Mouse (Mus musculus) olfactory bulb, adult 2 months (tissue): Measurements from ENCODE around the gene Fktn. TPM values are rescaled to one million over a fixed set of nuclear protein-coding genes. Genes with fewer than 3 reads are reported as not detected.
"Not testable (repeated sequence)": the region's sequence is repeated elsewhere in the genome, so short reads cannot be mapped to it uniquely, and the experiment has no call there.

Source experiments
- H3K27ac ChIP-seq: fragments of 200-500 bp; 2 replicates; pipeline ENCODE4 v1.5.1; 2012; ENCODE audit warnings: low read depth, low read length; ENCODE audit not compliant: insufficient read depth
- H3K4me1 ChIP-seq: fragments of 200-500 bp; 2 replicates; pipeline ENCODE4 v1.6.1; 2012; ENCODE audit warnings: low read length; ENCODE audit not compliant: control insufficient read depth, insufficient read depth
- H3K4me3 ChIP-seq: fragments of 200-500 bp; 2 replicates; pipeline ENCODE4 v1.5.1; 2012; ENCODE audit warnings: mild to moderate bottlenecking, low read depth, low read length, moderate library complexity; ENCODE audit not compliant: insufficient read depth
- CTCF ChIP-seq: fragments of 200-500 bp; IDR thresholded peaks from 2 replicates; pipeline ENCODE4 v1.5.1; 2012; ENCODE audit warnings: low read depth, mild to moderate bottlenecking, low read length, moderate library complexity; ENCODE audit not compliant: insufficient read depth
- POLR2A ChIP-seq: fragments of 200-500 bp; IDR thresholded peaks from 2 replicates; pipeline ENCODE4 v1.6.1; 2012; ENCODE audit warnings: mild to moderate bottlenecking, low read depth, low read length, moderate library complexity; ENCODE audit not compliant: insufficient read depth
- WGBS: fragments of 180-500 bp; shearing (Covaris S2); methylation state at CpG from one replicate; pipeline ENCODE4 v1.1.7; 2018; 5-methylcytosine and 5-hydroxymethylcytosine counted together
- polyA plus RNA-seq: library from polyadenylated mRNA; stranded (reverse); fragments of >200 nt; gene quantifications from 2 replicates; pipeline ENCODE4 v1.2.4, GENCODE M21; 2012; ENCODE audit warnings: low replicate concordance; ENCODE audit not compliant: missing spikeins, insufficient read depth, insufficient read length

Fktn gene
- polyA plus RNA-seq, 1 experiment: not detected

DNA sequence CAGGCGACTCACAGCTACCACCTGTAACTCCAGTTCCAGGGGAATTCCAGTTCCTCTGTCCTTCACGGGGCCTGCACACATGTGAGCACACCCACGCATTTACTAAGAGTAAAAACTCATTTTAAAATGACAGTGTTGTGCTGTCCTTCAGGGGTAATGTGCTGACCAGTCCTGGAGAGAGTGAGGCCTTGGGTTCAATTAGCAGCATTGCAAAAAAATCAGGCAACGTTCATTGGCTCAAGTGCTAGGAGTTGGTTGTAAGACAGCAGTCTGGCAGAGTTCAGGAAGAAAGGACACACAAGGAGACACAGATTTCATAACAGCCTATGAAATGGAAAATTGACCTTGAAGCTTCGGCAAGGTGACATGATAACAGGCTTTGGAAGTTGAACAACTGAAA is 4.5 kb downstream of the Fktn start:
- no peak for TF ChIP-seq POLR2A
- no peak for TF ChIP-seq CTCF
- Histone ChIP-seq H3K4me1 (peaks cover 2% of the 10 kb centered on the region; the same call in 1 of the 2 replicates), H3K27ac (no peak overlapping the region), H3K4me3 (no peak overlapping the region)
- whole genome bisulfite sequencing: 83% methylated on average over 5 of the region's 5 CpGs

DNA sequence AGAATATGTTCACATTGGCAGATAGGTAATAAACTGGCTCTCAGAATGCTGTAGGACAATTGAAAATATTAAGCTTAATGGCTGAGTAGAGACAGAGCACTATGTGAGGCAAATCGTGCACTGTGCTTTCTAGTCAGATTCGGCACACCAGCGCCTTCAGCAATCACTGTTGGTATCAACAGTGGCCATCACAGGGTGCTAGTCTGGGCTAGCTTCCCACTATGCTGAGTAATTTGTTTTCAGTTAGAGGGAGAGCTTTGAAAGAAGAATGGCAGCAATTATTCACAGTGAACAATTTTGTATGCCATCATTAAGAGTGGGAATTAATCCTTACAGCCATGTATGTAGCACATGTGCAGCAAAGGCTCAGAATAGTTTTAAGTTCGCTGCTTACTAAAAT is 8.7 kb downstream of the Fktn start:
- H3K4me3 ChIP-seq: no peak overlapping the region
- no peak overlapping the region for H3K27ac ChIP-seq
- no peak for TF ChIP-seq CTCF
- TF ChIP-seq POLR2A: no peak
- H3K4me1 ChIP-seq: no peaks in the 10 kb centered on the region
- WGBS: 36% methylated on average over 4 of the region's 4 CpGs

DNA sequence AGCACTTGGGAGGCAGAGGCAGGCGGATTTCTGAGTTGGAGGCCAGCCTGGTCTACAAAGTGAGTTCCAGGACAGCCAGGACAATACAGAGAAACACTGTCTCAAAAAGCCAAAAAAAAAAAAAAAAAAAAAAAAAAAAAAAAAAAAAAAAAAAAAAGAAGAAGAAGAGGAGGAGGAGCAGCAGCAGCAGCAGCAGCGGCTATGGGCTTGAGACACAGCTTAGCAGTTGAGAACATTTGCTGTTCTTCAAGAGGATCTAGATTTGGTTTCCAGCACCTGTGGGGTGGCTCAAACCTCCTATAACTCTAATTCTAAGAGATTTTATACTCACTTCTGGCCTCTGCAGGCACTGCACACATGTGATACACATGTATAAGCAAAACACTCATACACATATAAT is 12.3 kb downstream of the Fktn start:
- not testable (repeated sequence) for H3K4me1 ChIP-seq, H3K27ac ChIP-seq, H3K4me3 ChIP-seq
- 89% methylated on average over 2 of the region's 2 CpGs for WGBS

- no peak overlapping the region for H3K27ac ChIP-seq
- 100% methylated on average over 1 of the region's 1 CpGs for WGBS
- H3K4me3 ChIP-seq: no peak overlapping the region
- H3K4me1 ChIP-seq: no peaks in the 10 kb centered on the region
- TF ChIP-seq POLR2A: no peak
- no peak for TF ChIP-seq CTCF
These were observed 14.3 kb downstream of the Fktn start for GRCm38 (mm10) chr4:53728121-53728520.

- H3K27ac ChIP-seq: no peak overlapping the region
- no peak overlapping the region for H3K4me3 ChIP-seq
- TF ChIP-seq POLR2A (no peak), CTCF (no peak)
- no peaks in the 10 kb centered on the region for H3K4me1 ChIP-seq
- WGBS: 26% methylated on average over 6 of the region's 6 CpGs
These were observed 25.3 kb downstream of the Fktn start for GRCm38 (mm10) chr4:53738956-53739616.

DNA sequence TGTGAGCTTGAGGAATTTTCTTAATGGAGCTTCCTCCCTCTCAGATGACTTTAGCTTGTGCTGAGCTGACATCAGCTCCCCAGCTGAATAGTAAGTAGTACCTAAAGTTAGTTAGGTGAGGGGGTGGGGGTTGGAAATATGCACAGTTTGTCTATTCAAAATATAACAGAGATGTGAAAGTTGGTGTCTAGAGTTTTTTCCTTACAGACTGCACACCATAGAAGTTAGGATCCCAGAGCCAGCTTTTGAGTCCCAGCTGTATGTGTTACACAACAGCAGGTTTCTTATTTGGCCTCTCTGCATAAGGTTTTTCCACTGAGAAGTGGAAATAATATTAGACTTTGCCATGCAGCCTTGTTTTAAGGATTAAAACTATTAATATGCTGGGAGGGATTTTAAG is 36.0 kb downstream of the Fktn start:
- no peak overlapping the region for H3K4me3 ChIP-seq
- H3K27ac ChIP-seq: no peak overlapping the region
- TF ChIP-seq POLR2A (no peak), CTCF (no peak)
- H3K4me1 ChIP-seq: no peaks in the 10 kb centered on the region

- Histone ChIP-seq H3K4me1 (peaks cover 2% of the 10 kb centered on the region; the same call in 1 of the 2 replicates), H3K27ac (no peak overlapping the region), H3K4me3 (no peak overlapping the region)
- TF ChIP-seq CTCF: no peak
- no peak for TF ChIP-seq POLR2A
- WGBS: 79% methylated on average over 16 of the region's 16 CpGs
These were observed 36.8 kb downstream of the Fktn start for GRCm38 (mm10) chr4:53750391-53751120.

DNA sequence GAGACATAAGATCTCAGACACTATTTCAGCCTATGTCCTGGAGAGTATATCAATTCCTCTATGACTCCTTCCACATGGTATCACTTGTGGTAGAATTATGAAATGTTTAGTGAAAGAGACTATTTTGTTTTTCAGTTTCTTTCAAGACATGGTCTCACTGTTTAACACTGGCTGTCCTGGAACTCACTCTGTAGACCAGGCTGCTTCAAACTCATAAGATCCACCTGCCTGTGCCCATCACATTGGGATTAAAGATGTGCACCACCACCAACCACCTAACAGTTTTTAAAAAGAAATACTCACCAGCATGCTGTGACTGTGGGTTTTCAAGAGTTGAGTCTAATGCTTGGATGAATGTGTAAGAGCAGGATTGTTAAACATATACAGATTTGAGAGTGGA is 43.2 kb downstream of the Fktn start:
- TF ChIP-seq CTCF (no peak), POLR2A (no peak)
- no peak overlapping the region for H3K27ac ChIP-seq
- no peak overlapping the region for H3K4me3 ChIP-seq
- H3K4me1 ChIP-seq: peaks cover 2% of the 10 kb centered on the region; the same call in 1 of the 2 replicates

DNA sequence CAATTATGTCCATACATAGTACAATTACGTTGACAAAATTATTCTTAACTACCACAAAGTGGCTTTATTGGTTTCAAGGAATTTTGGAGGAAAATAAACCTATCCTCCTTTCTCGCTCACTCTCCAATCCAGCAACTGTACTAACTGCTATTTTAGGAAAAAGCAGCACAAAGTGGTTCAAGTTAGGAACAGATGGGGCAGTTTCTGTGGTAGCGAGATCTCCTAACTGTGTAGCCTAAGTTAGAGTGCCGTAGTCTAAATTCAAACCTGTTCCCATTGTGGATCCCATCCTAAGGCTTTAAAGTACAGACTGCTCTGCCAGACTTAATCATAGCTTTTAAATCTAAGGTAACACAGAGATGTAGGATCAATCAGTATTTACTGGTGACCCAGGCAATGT is 45.0 kb downstream of the Fktn start:
- no peak for TF ChIP-seq CTCF

More for the DNA sequence above, 45.0 kb downstream of the Fktn start:
- Histone ChIP-seq H3K27ac (no peak overlapping the region), H3K4me3 (no peak overlapping the region), H3K4me1 (peaks cover 2% of the 10 kb centered on the region; the same call in 1 of the 2 replicates)
- 59% methylated on average over 4 of the region's 4 CpGs for WGBS
